Mouse (Mus musculus) forebrain, embryonic 15.5 days (tissue): Measurements from ENCODE around the gene 1700088E04Rik. TPM values are rescaled to one million over a fixed set of nuclear protein-coding genes. Genes with fewer than 3 reads are reported as not detected.

ENCODE experiments used
- ATAC-seq: fragments of 200-750 bp; cut with Nextera tagmentation; replicated peaks from 2 replicates; pipeline ENCODE4 v1.8.0; 2017; ENCODE audit warnings: mild to moderate bottlenecking, moderate TSS enrichment, moderate library complexity
- H3K27ac ChIP-seq: fragments of 300-500 bp; sonication (generic); replicated peaks from 2 replicates; pipeline ENCODE4 v1.5.1; 2015; ENCODE audit warnings: mild to moderate bottlenecking, inconsistent platforms
- H3K27me3 ChIP-seq: fragments of 300-500 bp; sonication (generic); 2 replicates; pipeline ENCODE4 v1.6.1; 2015; ENCODE audit warnings: inconsistent platforms
- H3K36me3 ChIP-seq: fragments of 300-500 bp; sonication (generic); 2 replicates; pipeline ENCODE4 v1.6.1; 2015; ENCODE audit warnings: mild to moderate bottlenecking, inconsistent platforms
- H3K4me1 ChIP-seq: fragments of 300-500 bp; sonication (generic); 2 replicates; pipeline ENCODE4 v1.6.1; 2015; ENCODE audit warnings: inconsistent platforms
- H3K4me2 ChIP-seq: fragments of 300-500 bp; sonication (generic); replicated peaks from 2 replicates; pipeline ENCODE4 v1.6.1; 2015; ENCODE audit warnings: mild to moderate bottlenecking, inconsistent platforms
- H3K4me3 ChIP-seq: fragments of 300-500 bp; sonication (generic); 2 replicates; pipeline ENCODE4 v1.5.1; 2015; ENCODE audit warnings: mild to moderate bottlenecking, inconsistent platforms
- H3K9ac ChIP-seq: fragments of 300-500 bp; sonication (generic); replicated peaks from 2 replicates; pipeline ENCODE4 v1.6.1; 2015; ENCODE audit warnings: mild to moderate bottlenecking, inconsistent platforms
- H3K9me3 ChIP-seq: fragments of 300-500 bp; sonication (generic); 2 replicates; pipeline ENCODE4 v1.6.1; 2016; ENCODE audit warnings: inconsistent platforms
- WGBS: fragments of 180-500 bp; shearing (Covaris S2); methylation state at CpG from one replicate; pipeline ENCODE4 v1.1.7; 2015; ENCODE audit warnings: mixed read lengths; 5-methylcytosine and 5-hydroxymethylcytosine counted together
- polyA plus RNA-seq: library from polyadenylated mRNA; unstranded; fragments of >200 nt; fragmentation: Nextera tagmentation; extraction: Ambion mirVana; gene quantifications from 2 replicates; pipeline ENCODE4 v1.2.1, GENCODE M21; 2015

The 1700088E04Rik gene
- 11.9 and 16.8 TPM in 2 replicates for polyA plus RNA-seq

DNA sequence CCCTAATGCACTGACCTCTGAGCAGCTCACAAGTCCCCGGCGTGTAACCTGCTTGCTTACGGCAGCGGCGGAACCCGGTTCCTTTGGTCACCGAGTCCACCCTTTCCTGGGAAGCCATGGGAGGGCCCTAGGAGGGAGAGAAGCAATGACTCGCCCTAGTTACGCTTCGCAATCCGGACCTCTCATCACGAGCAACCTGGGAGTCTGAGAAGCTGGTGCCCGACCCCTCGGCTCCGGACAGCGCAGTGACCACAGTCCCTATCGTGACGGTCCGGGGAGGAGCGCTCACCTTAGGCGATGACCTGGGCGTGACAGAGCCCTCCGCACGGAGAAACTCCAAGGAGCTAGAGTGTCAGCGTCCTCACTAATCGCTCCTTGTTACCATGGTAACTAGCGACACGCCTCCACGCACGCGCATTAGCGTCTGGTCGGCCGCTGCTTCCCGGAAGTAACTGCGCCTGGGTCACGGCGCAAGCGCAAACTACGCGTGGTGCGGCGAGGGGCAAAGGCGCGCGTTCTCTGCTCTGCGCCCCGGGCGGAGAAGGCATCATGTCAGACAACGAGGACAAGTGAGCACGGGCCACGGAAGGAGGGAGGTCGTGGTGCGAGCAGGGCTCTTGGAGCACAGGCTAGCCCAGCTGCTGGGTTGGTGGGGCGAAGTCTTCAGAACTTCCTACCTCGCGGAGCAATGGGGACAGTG lies at the start of gene 1700088E04Rik, which contains the start of gene Polr2f:
Gene 1700088E04Rik (minus strand): TSS at position 388 of the 700 bp plus-strand sequence.
Gene Polr2f (plus strand): TSS at position 144 of the 700 bp plus-strand sequence.
- no peaks in the 10 kb centered on the region for H3K9me3 ChIP-seq
- H3K4me3 ChIP-seq: peak within 1 kb of the TSS; percentile 82
- peak within 1 kb of the TSS; percentile 93 for H3K4me2 ChIP-seq
- H3K36me3 ChIP-seq: peaks cover 14% of the 10 kb centered on the region
- under 1% methylated on average over 57 of the region's 57 CpGs for WGBS
- no peak within 1 kb of the TSS for H3K27ac ChIP-seq
- H3K4me1 ChIP-seq: peaks cover 20% of the 10 kb centered on the region
- no peaks in the 10 kb centered on the region for H3K27me3 ChIP-seq
- ATAC-seq: peak; percentile 95
- peak within 1 kb of the TSS; percentile 73 for H3K9ac ChIP-seq

DNA sequence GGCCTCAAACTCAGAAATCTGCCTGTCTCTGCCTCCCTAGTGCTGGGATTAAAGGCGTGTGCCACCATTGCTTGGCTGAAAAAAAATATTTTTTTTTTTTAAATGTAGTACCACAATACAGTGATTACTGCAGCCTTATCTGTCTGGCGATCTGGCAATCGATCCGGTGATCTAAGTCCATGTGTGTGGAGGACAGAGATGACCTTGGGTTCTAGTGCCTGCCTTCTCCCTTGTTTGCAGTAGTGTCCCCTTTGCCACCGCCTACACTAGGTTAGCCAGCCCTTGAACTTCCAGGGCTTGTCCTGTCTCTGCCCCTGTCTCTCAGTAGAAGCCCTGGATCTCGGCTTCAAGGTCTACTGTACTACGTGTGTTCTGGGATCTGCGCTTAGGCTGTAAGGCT lies 46.8 kb upstream of the 1700088E04Rik start:
- 90% methylated on average over 8 of the region's 8 CpGs for whole genome bisulfite sequencing
- Histone ChIP-seq H3K9me3 (no peaks in the 10 kb centered on the region), H3K36me3 (no peaks in the 10 kb centered on the region), H3K4me2 (no peak overlapping the region), H3K9ac (no peak overlapping the region), H3K27me3 (no peaks in the 10 kb centered on the region), H3K27ac (no peak overlapping the region), H3K4me1 (peaks cover 6% of the 10 kb centered on the region), H3K4me3 (no peak overlapping the region)
- no peak for ATAC-seq

DNA sequence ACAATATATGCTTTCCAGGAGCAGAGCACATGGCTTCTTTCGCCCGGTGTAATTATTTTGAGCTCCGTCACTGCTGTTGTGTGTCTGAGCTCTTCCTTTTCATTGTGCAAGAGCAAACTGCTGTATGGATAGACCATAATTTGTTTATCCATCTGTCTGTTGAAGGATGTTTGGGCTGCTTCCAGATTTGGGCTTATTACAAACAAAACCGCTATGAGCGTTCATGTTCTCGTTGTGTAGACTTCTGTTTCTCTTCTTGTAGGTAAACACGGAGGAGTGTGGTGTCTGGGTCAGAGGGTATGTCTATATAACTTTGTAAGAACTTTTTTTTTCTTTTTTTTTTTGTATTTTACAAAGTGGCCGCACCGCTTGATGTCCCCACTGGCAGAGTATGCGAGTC lies 44.2 kb upstream of the 1700088E04Rik start:
- no peaks in the 10 kb centered on the region for H3K9me3 ChIP-seq
- H3K36me3 ChIP-seq: no peaks in the 10 kb centered on the region
- WGBS: 74% methylated on average over 10 of the region's 10 CpGs
- no peak overlapping the region for H3K27ac ChIP-seq
- H3K4me2 ChIP-seq: no peak overlapping the region
- no peak overlapping the region for H3K4me3 ChIP-seq
- H3K27me3 ChIP-seq: no peaks in the 10 kb centered on the region
- no peak for ATAC-seq
- H3K4me1 ChIP-seq: no peaks in the 10 kb centered on the region
- H3K9ac ChIP-seq: no peak overlapping the region

DNA sequence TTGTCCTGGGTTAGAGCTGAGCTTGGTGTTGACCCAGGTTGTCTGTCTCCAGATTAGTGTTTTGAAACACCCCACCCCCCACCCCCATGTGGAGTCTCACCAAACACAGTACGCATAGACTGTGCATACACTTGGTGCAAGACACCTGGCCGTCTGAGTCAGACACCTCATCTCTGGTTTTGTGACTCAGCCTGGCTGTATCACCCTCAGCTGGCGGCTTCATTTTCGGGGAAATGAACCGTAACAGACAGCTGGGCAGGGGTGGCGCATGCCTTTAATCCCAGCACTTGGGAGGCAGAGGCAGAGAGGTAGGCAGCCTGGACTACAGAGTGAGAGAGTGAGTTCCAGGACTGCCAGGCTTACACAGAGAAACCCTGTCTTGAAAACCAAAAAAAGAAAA lies 35.9 kb upstream of the 1700088E04Rik start:
- no peak for ATAC-seq
- H3K27ac ChIP-seq: no peak overlapping the region
- H3K4me2 ChIP-seq: no peak overlapping the region
- H3K27me3 ChIP-seq: no peaks in the 10 kb centered on the region
- no peak overlapping the region for H3K9ac ChIP-seq
- no peaks in the 10 kb centered on the region for H3K36me3 ChIP-seq
- no peak overlapping the region for H3K4me3 ChIP-seq
- 47% methylated on average over 6 of the region's 6 CpGs for WGBS
- H3K4me1 ChIP-seq: no peaks in the 10 kb centered on the region
- H3K9me3 ChIP-seq: no peaks in the 10 kb centered on the region

DNA sequence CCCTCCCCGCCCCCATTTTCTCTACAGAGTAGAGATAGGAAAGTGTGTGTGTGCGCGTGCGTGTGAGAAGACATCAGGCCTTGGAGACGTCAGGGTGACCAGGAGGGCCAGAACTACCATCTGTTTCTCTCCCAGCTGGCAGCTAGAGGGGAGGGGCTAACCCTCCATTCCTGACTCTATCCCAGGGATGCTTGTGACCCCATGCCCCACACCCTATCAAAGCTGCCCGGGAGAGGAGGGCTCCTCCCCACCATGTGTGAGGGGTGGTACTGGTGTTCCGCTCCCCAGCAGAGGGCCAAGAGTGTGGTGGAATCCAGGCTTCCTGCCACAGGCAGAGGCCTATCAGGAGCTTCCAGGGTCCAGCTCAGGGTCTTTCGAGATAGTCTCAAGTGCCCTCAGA lies 25.7 kb upstream of the 1700088E04Rik start:
- Histone ChIP-seq H3K4me2 (no peak overlapping the region), H3K27me3 (peaks cover 39% of the 10 kb centered on the region)
- ATAC-seq: no peak

DNA sequence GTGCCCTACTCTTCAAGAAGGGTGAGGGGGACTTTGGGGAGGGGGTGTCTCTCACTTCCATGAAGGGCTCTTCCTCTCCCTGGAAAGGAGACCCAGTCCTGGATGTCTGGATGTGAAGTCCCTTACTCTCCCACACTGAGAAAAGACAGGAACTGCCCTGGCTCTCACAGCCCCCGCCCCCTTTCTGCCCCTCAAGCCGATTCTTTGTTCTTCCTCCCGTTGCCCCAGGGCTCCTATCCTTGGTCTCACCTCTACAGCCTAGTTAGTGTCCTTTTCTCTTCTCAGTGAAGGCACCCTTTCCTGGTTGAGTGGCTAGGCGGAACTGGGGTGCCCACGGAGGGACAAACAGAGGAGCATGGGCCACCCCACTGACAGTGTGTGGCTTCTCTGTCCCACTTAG lies 24.1 kb upstream of the 1700088E04Rik start, which contains the start of gene Sox10:
Gene Sox10 (minus strand): TSS at position 101 of the 400 bp plus-strand sequence.
- Histone ChIP-seq H3K36me3 (no peaks in the 10 kb centered on the region), H3K27me3 (peaks cover 43% of the 10 kb centered on the region), H3K9me3 (no peaks in the 10 kb centered on the region), H3K4me1 (no peaks in the 10 kb centered on the region), H3K4me3 (no peak within 1 kb of the TSS), H3K27ac (no peak within 1 kb of the TSS), H3K4me2 (no peak within 1 kb of the TSS), H3K9ac (no peak within 1 kb of the TSS)
- WGBS: 50% methylated on average over 5 of the region's 5 CpGs
- no peak for ATAC-seq

More for the DNA sequence above, 25.7 kb upstream of the 1700088E04Rik start:
- WGBS: 63% methylated on average over 8 of the region's 8 CpGs
- no peak overlapping the region for H3K4me3 ChIP-seq
- H3K4me1 ChIP-seq: no peaks in the 10 kb centered on the region
- H3K36me3 ChIP-seq: no peaks in the 10 kb centered on the region
- H3K9me3 ChIP-seq: no peaks in the 10 kb centered on the region
- no peak overlapping the region for H3K9ac ChIP-seq
- no peak overlapping the region for H3K27ac ChIP-seq

DNA sequence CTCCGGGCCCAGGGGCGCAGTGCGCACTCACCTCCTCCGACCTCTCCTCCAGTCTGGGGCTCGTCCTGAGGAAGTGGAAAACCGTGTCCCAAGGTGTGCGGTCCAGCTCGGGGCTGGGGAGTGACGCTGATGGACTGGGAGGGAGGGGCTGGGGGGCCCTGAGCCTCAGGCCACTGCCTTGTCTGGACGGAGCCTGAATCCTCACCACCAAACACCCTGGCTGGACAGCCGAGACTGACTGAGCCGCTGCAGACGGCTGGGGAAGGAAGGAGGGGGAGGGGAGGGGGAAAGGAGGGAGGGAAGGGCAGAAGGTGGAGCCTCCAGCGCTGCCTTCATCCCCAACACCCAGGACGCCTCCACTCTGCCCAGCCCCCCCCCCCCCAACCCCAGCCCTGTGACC lies 23.2 kb upstream of the 1700088E04Rik start:
- Histone ChIP-seq H3K4me2 (no peak overlapping the region), H3K36me3 (no peaks in the 10 kb centered on the region), H3K4me1 (no peaks in the 10 kb centered on the region), H3K9me3 (no peaks in the 10 kb centered on the region), H3K4me3 (no peak overlapping the region), H3K9ac (no peak overlapping the region), H3K27ac (no peak overlapping the region), H3K27me3 (peaks cover 43% of the 10 kb centered on the region)
- ATAC-seq: no peak
- WGBS: 8% methylated on average over 15 of the region's 15 CpGs

DNA sequence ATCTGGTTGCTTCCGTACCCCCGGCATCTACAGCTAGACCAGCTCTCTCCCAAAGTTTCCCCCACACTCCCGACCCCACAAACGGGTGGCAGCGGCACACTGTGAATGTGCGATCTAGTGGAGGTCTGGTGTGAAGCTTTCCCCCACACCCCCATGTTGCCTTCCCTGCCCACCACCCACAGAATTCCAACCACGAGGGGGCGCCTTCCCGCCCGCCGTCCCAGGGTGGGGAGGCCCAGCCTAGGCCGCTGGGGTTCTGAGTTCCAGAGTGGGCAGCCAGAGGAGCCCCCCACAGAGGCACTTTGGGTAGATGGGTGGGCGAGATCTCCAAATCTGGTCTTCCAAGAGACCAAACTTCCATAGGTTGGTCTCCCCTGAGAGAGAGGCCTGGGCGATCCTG lies 21.8 kb upstream of the 1700088E04Rik start:
- no peaks in the 10 kb centered on the region for H3K36me3 ChIP-seq
- no peak overlapping the region for H3K27ac ChIP-seq
- H3K9me3 ChIP-seq: no peaks in the 10 kb centered on the region
- H3K4me3 ChIP-seq: no peak overlapping the region
- peaks cover 43% of the 10 kb centered on the region for H3K27me3 ChIP-seq
- 54% methylated on average over 14 of the region's 14 CpGs for WGBS
- no peak overlapping the region for H3K4me2 ChIP-seq
- H3K9ac ChIP-seq: no peak overlapping the region
- no peaks in the 10 kb centered on the region for H3K4me1 ChIP-seq
- no peak for ATAC-seq

DNA sequence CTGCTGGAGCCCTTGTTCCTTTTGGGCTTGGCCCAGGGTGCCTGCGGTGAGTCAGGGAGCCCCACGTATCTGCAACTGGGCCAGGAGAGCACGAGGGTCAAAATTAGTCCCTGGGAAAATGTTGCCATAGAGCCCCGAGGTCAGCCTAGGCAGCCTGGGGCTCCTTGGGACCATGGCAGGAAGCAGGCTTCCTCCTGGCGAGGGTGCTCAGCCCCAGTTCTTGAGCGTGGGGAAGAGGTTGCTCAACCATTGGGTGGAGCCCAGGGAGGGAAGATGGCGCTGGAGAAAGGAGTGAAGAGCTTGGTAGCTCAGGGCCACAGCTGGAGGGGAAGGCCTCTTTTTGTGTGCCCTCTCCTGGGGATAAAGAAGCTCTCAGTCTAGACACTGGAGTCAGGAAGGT lies 21.2 kb upstream of the 1700088E04Rik start:
- Histone ChIP-seq H3K4me1 (no peaks in the 10 kb centered on the region), H3K36me3 (no peaks in the 10 kb centered on the region), H3K9ac (no peak overlapping the region), H3K4me2 (no peak overlapping the region), H3K9me3 (no peaks in the 10 kb centered on the region), H3K4me3 (no peak overlapping the region), H3K27me3 (peaks cover 43% of the 10 kb centered on the region), H3K27ac (no peak overlapping the region)
- WGBS: 70% methylated on average over 7 of the region's 7 CpGs
- no peak for ATAC-seq

DNA sequence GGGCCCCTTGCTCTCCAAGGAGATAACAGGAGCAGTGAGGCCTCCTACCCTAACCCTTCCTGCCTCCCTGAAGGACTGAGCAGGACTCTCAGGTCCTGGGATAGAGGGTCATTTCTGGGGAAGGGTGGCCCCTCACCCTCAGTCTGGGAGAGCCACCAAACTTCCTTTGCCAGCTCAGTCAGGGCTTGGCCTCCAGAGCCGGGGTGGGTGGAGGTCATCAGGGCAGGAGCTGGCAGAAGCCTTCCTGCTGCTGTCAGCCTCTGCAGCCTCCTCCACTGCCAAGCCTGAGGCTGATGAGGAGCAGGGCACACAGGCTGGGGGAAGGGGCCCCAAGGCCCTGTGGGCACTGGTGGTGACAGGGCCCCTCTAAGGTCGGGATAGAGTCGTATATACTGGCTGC lies 14.5 kb upstream of the 1700088E04Rik start:
- H3K36me3 ChIP-seq: peaks cover 8% of the 10 kb centered on the region
- no peak overlapping the region for H3K27ac ChIP-seq
- no peak overlapping the region for H3K9ac ChIP-seq
- H3K4me2 ChIP-seq: no peak overlapping the region
- WGBS: 35% methylated on average over 3 of the region's 3 CpGs
- no peak for ATAC-seq
- no peaks in the 10 kb centered on the region for H3K9me3 ChIP-seq
- no peaks in the 10 kb centered on the region; the same call in 1 of the 2 replicates for H3K27me3 ChIP-seq
- peaks cover 13% of the 10 kb centered on the region for H3K4me1 ChIP-seq
- H3K4me3 ChIP-seq: no peak overlapping the region

DNA sequence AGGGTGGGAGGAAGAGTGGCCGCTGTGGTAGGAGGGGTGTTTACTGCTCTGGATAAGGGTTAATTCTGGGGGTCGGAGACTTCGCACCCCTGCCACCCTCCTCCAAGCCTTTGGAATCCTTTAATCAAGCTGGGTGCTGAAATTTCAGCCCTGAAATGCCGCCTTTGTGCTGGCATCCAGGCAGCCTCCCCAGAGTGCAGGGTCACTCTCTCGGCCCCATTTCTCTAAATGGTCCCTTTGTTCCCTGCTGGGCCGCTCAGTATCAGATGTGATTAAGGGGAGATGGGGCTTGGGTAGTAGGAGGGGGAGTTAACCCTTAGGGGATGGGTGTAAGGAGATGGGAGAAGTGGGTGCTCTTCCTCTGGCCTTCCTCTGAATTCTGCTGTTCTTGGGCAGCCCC lies 11.7 kb upstream of the 1700088E04Rik start:
- Histone ChIP-seq H3K27me3 (no peaks in the 10 kb centered on the region), H3K36me3 (peaks cover 15% of the 10 kb centered on the region), H3K27ac (peak overlapping the region; percentile 72), H3K9me3 (no peaks in the 10 kb centered on the region), H3K4me1 (peaks cover 13% of the 10 kb centered on the region), H3K9ac (no peak overlapping the region), H3K4me2 (no peak overlapping the region), H3K4me3 (no peak overlapping the region)
- 34% methylated on average over 6 of the region's 6 CpGs for WGBS
- ATAC-seq: no peak

DNA sequence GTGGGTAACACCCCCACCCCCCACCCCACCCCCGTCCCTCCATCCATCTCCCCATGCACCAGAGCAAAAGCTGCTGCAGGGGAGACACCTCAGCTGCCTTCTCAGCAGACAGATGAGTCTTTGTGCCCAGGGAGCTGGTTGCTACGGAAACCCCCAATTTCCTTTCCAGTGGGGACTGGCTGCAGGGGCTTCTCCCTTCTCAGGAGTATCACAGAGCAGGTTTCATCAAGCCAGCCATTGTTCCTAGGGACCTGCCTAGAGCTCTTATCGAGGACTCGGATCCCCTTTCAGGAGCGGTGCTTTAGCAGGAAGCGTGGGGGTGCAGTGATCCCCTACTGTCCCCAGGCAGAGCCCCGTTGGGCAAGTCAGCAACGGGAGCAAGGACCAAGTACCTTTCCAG lies 10.8 kb upstream of the 1700088E04Rik start:
- no peak overlapping the region for H3K9ac ChIP-seq
- no peaks in the 10 kb centered on the region for H3K9me3 ChIP-seq
- ATAC-seq: peak; percentile 20; the same call in 1 of the 2 replicates
- H3K4me2 ChIP-seq: no peak overlapping the region
- H3K36me3 ChIP-seq: peaks cover 23% of the 10 kb centered on the region
- peaks cover 13% of the 10 kb centered on the region for H3K4me1 ChIP-seq
- no peaks in the 10 kb centered on the region for H3K27me3 ChIP-seq
- peak overlapping the region; percentile 72 for H3K27ac ChIP-seq
- no peak overlapping the region for H3K4me3 ChIP-seq
- WGBS: 18% methylated on average over 8 of the region's 8 CpGs

DNA sequence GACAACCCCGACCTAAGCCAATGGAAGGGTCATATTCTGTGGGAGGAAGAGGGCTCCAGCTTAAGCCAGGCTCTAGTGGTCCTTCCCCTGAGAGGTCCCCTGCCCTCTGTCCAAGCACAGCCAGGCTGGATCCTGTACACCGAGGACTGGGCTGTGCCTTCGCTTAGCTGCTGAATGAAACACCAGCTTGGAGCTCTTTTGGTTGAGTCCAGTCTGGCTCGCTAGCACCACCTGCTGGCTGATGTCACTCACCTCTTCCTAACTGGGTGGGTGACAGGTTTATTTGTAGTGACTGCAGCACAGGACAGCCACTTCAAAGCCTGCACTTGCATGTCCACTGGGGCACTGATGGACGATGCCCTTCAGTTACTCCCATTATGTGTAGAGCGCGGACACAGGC lies 7.5 kb upstream of the 1700088E04Rik start:
- Histone ChIP-seq H3K9ac (no peak overlapping the region), H3K36me3 (peaks cover 46% of the 10 kb centered on the region), H3K27ac (no peak overlapping the region), H3K4me1 (peaks cover 13% of the 10 kb centered on the region), H3K4me3 (no peak overlapping the region), H3K9me3 (no peaks in the 10 kb centered on the region), H3K4me2 (no peak overlapping the region), H3K27me3 (no peaks in the 10 kb centered on the region)
- ATAC-seq: peak; percentile 47; the same call in 1 of the 2 replicates
- WGBS: 50% methylated on average over 7 of the region's 7 CpGs
